Mouse (Mus musculus): Measurements from ENCODE around the gene Fto. TPM values are rescaled to one million over a fixed set of nuclear protein-coding genes. Genes with fewer than 3 reads are reported as not detected.

Gene Fto
- polyA plus RNA-seq, 1 experiment: 39.7 TPM

DNA sequence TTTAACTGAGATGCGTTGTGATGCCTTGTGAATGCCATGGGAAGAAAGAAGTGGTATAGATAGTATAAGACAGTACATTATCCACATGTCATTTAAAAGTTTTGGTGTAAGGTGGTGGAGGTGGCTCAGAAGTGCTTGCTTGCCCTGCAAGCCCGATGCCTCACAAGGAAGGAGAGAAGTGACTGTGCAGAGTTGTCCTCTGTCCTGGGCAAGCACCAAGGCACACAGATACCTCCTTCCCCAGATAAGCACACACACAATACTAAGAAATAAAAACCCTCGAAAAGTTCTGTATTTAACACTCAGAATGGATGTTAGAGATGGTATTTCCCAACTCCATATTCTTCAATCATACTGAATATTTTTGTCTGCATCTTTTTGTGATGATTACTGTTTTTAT, 39.3 kb downstream of the Fto start:
- 86% methylated on average over 3 of the region's 3 CpGs for WGBS
- peaks cover 2% of the 10 kb centered on the region; the same call in 1 of the 2 replicates for H3K4me1 ChIP-seq (ENCODE audit: control insufficient read depth, insufficient read depth, low read length)
- no peak overlapping the region for H3K4me3 ChIP-seq (replicated peaks; ENCODE audit: extremely low read depth, low read depth, low read length)
- no peak for DNase-seq
- TF ChIP-seq CTCF (IDR thresholded peaks at IDR 0.05; ENCODE audit: insufficient read depth, low read length) (no peak), POLR2A (IDR thresholded peaks at IDR 0.05; ENCODE audit: borderline replicate concordance, extremely low read depth, low read depth, low read length) (no peak)

DNA sequence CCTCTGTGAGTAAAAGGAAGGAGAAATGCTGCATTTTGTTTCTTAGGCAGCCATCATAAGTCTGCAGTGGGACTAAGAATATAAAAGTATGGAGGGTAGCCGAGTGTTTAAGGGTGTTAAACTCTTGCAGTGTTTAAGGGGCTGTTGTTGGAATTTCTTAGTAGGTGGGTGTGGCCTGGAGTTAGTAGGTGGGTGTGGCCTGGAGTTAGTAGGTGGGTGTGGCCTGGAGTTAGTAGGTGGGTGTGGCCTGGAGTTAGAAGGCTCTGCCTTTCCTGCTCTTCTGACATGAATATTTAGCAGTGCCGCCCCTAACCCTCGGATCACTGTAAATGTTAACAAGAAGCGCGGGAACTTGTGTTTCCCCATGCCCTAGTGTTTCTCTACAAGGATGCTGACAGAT, 39.7 kb downstream of the Fto start:
- Histone ChIP-seq H3K4me3 (replicated peaks; ENCODE audit: extremely low read depth, low read depth, low read length) (no peak overlapping the region), H3K4me1 (ENCODE audit: control insufficient read depth, insufficient read depth, low read length) (peaks cover 5% of the 10 kb centered on the region; the same call in 1 of the 2 replicates)
- no peak for TF ChIP-seq POLR2A (IDR thresholded peaks at IDR 0.05; ENCODE audit: borderline replicate concordance, extremely low read depth, low read depth, low read length)
- TF ChIP-seq CTCF (IDR thresholded peaks at IDR 0.05; ENCODE audit: insufficient read depth, low read length): no peak
- DNase-seq: no peak
- 82% methylated on average over 5 of the region's 5 CpGs for WGBS

DNA sequence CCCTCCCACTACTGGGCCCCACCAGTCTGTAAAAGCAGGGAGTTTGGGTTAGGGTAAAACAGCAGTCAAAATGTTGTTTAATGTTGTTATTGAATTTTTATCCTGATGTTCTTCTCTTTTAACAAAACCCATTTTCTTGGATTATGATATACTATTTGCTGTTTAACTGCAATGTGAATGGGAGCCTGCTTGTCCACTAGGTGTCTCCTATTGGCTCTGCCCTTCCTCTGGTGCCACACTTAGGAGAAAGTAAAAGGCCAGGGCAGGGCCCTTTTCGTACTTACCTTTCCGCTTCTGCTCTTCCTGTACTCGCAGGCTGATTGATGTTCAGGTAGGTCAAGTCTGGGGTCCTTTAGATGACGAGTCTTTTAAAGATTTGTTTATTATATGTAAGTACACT, 40.6 kb downstream of the Fto start:
- Histone ChIP-seq H3K4me3 (replicated peaks; ENCODE audit: extremely low read depth, low read depth, low read length) (no peak overlapping the region), H3K4me1 (ENCODE audit: control insufficient read depth, insufficient read depth, low read length) (peaks cover 6% of the 10 kb centered on the region; the same call in 1 of the 2 replicates)
- no peak for DNase-seq
- 85% methylated on average over 4 of the region's 4 CpGs for WGBS
- TF ChIP-seq POLR2A (IDR thresholded peaks at IDR 0.05; ENCODE audit: borderline replicate concordance, extremely low read depth, low read depth, low read length) (no peak), CTCF (IDR thresholded peaks at IDR 0.05; ENCODE audit: insufficient read depth, low read length) (no peak)

DNA sequence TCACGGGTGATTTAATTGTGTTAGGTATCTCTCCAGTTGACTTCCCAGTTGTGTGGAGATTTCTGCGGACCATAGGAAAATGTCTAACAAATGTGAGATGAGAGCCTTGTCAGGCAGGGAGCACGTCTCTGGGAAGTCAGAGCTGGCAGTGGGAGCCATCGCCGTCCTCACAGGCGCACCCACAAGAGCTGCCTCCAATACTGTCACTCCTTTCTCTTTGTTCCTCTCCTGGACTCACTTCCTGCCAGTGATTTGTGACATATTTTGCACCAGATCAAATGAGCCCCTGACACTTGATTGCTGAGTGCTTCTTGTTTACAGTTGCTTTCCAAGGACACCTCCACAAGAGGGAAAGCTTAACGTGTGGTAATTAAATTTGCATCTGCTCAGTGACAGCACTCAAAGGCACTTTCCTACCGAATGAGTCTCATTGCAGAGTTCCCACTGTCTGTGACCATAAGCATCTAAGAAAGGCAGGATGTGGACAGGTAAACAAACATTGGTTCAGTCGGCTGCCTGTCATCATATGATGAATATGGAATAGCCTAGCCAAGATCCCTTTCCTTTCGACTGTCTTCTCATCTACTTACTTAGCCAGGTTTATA, 42.1 kb downstream of the Fto start:
- DNase-seq: no peak
- H3K4me1 ChIP-seq (ENCODE audit: control insufficient read depth, insufficient read depth, low read length): peaks cover 9% of the 10 kb centered on the region
- no peak overlapping the region for H3K4me3 ChIP-seq (replicated peaks; ENCODE audit: extremely low read depth, low read depth, low read length)
- WGBS: 44% methylated on average over 10 of the region's 10 CpGs
- no peak for TF ChIP-seq CTCF (IDR thresholded peaks at IDR 0.05; ENCODE audit: insufficient read depth, low read length)
- TF ChIP-seq POLR2A (IDR thresholded peaks at IDR 0.05; ENCODE audit: borderline replicate concordance, extremely low read depth, low read depth, low read length): no peak

DNA sequence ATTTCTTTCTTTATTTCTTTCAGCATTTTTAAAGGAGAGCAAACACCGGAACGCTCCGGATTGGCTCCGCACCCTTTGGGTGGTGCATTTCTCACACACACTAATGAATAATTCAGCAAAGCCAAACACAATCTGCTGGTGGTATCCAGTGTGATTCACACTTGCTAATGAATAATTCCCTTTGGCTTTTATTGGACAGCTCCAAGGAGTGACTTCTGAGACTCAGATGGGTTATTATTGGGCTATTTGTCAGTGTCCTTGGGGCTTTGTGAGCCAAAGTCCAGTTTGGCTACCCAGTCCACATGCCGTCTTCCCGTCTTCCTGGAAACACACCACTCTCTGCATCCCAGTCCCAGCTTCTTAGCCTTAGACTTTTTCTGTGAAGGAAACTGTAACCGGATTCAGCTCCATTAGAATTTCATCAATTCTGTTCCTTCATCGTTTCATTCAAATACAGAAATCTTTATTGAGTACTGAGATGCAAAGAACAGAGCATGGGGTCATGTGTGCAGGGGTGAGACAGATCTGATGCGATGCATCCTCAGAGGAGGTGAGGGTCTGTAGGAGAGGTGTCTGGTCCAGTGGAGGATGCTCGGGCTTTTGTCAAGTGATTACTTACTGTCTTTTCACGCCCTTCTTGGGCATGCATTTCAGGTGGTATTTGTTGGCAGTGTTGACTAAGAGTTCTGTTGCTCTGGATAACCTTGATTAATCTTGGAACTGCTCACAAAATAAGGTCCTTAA, 42.8 kb downstream of the Fto start:
- TF ChIP-seq CTCF (IDR thresholded peaks at IDR 0.05; ENCODE audit: insufficient read depth, low read length): no peak
- no peak for TF ChIP-seq POLR2A (IDR thresholded peaks at IDR 0.05; ENCODE audit: borderline replicate concordance, extremely low read depth, low read depth, low read length)
- DNase-seq: no peak

DNA sequence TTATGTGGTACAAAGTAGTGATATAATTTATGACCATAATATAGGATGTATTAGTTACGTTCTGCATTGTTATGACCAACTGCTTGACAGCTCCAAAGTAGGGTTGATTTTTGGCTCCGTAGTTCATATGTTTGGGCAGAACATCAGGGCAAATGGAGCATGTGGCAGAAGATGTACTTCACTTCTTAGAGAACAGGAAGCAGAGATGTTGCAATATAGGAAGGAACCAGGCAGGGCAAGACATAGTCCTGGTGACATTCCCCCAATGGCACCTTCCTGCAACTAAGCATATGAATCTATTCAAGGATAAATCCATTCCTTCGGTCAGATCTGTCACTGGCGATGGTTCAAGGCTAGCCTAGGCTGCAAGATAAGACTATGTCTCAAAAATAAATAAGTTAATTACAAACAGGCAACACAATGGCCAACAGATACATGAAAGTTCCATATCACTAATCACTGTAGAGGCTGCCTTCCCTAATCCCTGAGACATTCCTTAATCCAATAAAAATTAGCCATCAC, 44.2 kb downstream of the Fto start:
- DNase-seq: no peak
- Histone ChIP-seq H3K4me3 (replicated peaks; ENCODE audit: extremely low read depth, low read depth, low read length) (no peak overlapping the region), H3K4me1 (ENCODE audit: control insufficient read depth, insufficient read depth, low read length) (peaks cover 10% of the 10 kb centered on the region)
- WGBS: 72% methylated on average over 4 of the region's 4 CpGs
- TF ChIP-seq POLR2A (IDR thresholded peaks at IDR 0.05; ENCODE audit: borderline replicate concordance, extremely low read depth, low read depth, low read length) (no peak), CTCF (IDR thresholded peaks at IDR 0.05; ENCODE audit: insufficient read depth, low read length) (no peak)

More for the DNA sequence above, 42.8 kb downstream of the Fto start:
- H3K4me1 ChIP-seq (ENCODE audit: control insufficient read depth, insufficient read depth, low read length): peaks cover 10% of the 10 kb centered on the region
- H3K4me3 ChIP-seq (replicated peaks; ENCODE audit: extremely low read depth, low read depth, low read length): no peak overlapping the region
- WGBS: 72% methylated on average over 11 of the region's 11 CpGs

DNA sequence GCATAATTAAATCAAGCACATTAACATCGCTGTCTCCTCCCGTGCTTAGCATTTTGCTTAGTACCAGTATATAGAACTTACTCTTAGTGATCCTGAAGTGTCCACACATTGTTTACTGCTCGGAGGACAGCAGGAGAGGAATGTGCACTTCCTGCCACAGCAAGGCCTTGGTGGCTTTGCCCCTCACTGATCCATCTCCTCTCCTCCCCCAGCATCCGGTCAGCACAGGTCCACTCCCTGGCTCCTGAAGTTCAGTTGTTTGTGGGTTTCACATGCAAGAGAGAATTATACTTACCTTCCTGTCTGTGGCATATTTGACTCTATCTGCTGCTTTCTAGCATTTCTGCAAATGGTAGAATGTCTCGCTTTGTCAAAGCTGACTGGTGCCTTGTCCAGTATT, 44.7 kb downstream of the Fto start:
- 71% methylated on average over 5 of the region's 5 CpGs for WGBS
- TF ChIP-seq CTCF (IDR thresholded peaks at IDR 0.05; ENCODE audit: insufficient read depth, low read length) (no peak), POLR2A (IDR thresholded peaks at IDR 0.05; ENCODE audit: borderline replicate concordance, extremely low read depth, low read depth, low read length) (no peak)
- no peak for DNase-seq
- no peak overlapping the region for H3K4me3 ChIP-seq (replicated peaks; ENCODE audit: extremely low read depth, low read depth, low read length)
- H3K4me1 ChIP-seq (ENCODE audit: control insufficient read depth, insufficient read depth, low read length): peaks cover 10% of the 10 kb centered on the region

DNA sequence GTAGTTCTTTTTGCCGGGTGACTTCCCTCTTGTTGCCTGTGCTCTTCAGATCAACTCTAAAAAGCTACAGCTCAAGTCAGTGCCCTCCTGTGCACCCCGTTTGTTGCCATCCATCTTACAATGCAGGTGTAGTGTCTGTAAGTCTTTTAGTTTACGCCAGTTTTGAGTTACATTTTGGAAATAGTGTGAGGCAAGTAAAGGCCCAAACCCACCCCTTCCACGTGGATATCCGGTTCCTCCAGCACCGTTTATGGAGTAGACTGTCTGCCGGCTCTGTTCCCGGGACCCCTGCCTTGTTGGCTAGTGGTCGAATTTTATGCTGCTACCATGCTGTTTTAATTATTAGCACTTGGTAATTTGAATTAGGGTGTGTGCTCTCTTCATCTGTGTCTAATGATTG, 46.2 kb downstream of the Fto start:
- DNase-seq: no peak
- peaks cover 10% of the 10 kb centered on the region for H3K4me1 ChIP-seq (ENCODE audit: control insufficient read depth, insufficient read depth, low read length)
- WGBS: 85% methylated on average over 9 of the region's 9 CpGs
- no peak overlapping the region for H3K4me3 ChIP-seq (replicated peaks; ENCODE audit: extremely low read depth, low read depth, low read length)
- TF ChIP-seq POLR2A (IDR thresholded peaks at IDR 0.05; ENCODE audit: borderline replicate concordance, extremely low read depth, low read depth, low read length) (no peak), CTCF (IDR thresholded peaks at IDR 0.05; ENCODE audit: insufficient read depth, low read length) (no peak)

DNA sequence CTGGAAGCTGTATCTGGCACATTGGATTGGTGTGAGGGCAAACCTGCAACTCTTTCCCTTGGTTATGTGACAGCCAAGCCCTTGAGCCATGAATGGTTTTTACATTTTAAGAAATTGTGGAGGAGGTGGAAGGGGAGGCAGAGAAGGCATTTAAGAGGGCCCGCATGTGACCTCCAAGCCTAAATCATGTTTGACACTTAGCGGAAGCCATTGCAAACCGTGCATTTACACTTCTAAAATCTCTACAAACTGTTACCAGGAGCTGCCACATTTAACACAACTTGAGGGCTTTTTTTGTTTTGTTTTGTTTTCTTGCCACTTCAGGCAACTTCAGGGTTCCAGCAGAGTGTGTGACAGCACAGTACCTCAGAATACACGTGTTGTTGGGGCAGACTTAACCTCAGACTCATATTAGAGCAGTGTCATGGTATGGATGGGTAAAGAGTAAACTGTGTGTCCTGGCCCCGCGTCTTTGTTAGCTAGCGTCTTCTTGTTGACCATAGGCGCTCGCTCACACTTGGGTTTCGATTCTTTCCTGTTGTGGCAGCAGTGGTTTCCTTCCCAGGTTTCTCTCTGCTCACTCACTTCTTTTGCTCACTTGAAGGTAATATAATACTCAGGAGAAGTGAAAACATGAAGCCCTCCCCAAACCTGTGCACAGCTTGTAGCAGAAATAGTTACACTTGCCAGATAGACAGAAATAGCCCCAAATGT, 47.5 kb downstream of the Fto start:
- 78% methylated on average over 10 of the region's 10 CpGs for WGBS
- Histone ChIP-seq H3K4me3 (replicated peaks; ENCODE audit: extremely low read depth, low read depth, low read length) (no peak overlapping the region), H3K4me1 (ENCODE audit: control insufficient read depth, insufficient read depth, low read length) (peaks cover 10% of the 10 kb centered on the region)
- no peak for DNase-seq
- TF ChIP-seq CTCF (IDR thresholded peaks at IDR 0.05; ENCODE audit: insufficient read depth, low read length): no peak
- no peak for TF ChIP-seq POLR2A (IDR thresholded peaks at IDR 0.05; ENCODE audit: borderline replicate concordance, extremely low read depth, low read depth, low read length)

Data from lung, adult 2 months (tissue).